ENCODE assay signal across 13 mouse cellular contexts in genomic region chr4:141334695-141335094, GRCm38 (mm10). TPM values are rescaled to one million over a fixed set of nuclear protein-coding genes. Genes with fewer than 3 reads are reported as not detected.
DNase-seq lines count a peak whose midpoint lies in the region; ATAC-seq and TF ChIP-seq lines count a peak whose summit lies in the region.
"Had no signal": no experiment of that assay in that cellular context is flagged by ENCODE, and none has a peak within 500 bp of the region (broad histone marks: within the 10 kb centered on the region; RNA-seq: fewer than 3 reads in every experiment).

No protein-coding gene starts in this region.

- no peak overlapping the region for H3K4me2 ChIP-seq in heart, embryonic 13.5 days
- H3K4me2 ChIP-seq in embryonic facial prominence, embryonic 12.5 days (replicated peaks), result no peak overlapping the region
- H3K4me2 ChIP-seq in hindbrain, embryonic 15.5 days, result no peak overlapping the region

- H3K9ac ChIP-seq in heart, embryonic 13.5 days, result peak overlapping the region; percentile 59; the same call in 1 of the 2 replicates
- H3K9ac ChIP-seq in heart, adult 2 months (ENCODE audit: low read depth, low read length), result no peak overlapping the region
- no peak overlapping the region for H3K9ac ChIP-seq in embryonic facial prominence, embryonic 12.5 days
- H3K9ac ChIP-seq in hindbrain, embryonic 15.5 days, result no peak overlapping the region

- H3K9me3 ChIP-seq in heart, embryonic 13.5 days, result no peaks in the 10 kb centered on the region
- no peaks in the 10 kb centered on the region for H3K9me3 ChIP-seq in embryonic facial prominence, embryonic 12.5 days
- H3K9me3 ChIP-seq in hindbrain, embryonic 15.5 days, result no peaks in the 10 kb centered on the region
- H3K9me3 ChIP-seq: megakaryocyte, embryonic 14.5 days had no signal

- peaks cover 41% of the 10 kb centered on the region for H3K4me1 ChIP-seq in heart, embryonic 13.5 days
- H3K4me1 ChIP-seq in heart, adult 2 months (ENCODE audit: control insufficient read depth, insufficient read depth, low read length), result no peaks in the 10 kb centered on the region
- peaks cover 40% of the 10 kb centered on the region for H3K4me1 ChIP-seq in embryonic facial prominence, embryonic 12.5 days
- peaks cover 26% of the 10 kb centered on the region for H3K4me1 ChIP-seq in hindbrain, embryonic 15.5 days (replicated peaks)

- no peak for TF ChIP-seq EP300 in heart, adult 2 months (IDR thresholded peaks at IDR 0.05; ENCODE audit: insufficient read depth, low read depth, low read length)

- 58% methylated on average over 5 of the region's 5 CpGs for WGBS in heart, embryonic 13.5 days
- 82% methylated on average over 5 of the region's 5 CpGs for WGBS in heart, adult 2 months
- 58% methylated on average over 5 of the region's 5 CpGs for WGBS in embryonic facial prominence, embryonic 12.5 days
- 45% methylated on average over 5 of the region's 5 CpGs for WGBS in hindbrain, embryonic 15.5 days

- H3K27ac ChIP-seq in heart, embryonic 13.5 days (replicated peaks), result peak overlapping the region; percentile 45; the same call in 1 of the 2 replicates
- H3K27ac ChIP-seq in heart, adult 2 months, result no peak overlapping the region
- peak overlapping the region; percentile 57; the same call in 1 of the 2 replicates for H3K27ac ChIP-seq in embryonic facial prominence, embryonic 12.5 days
- H3K27ac ChIP-seq in hindbrain, embryonic 15.5 days (replicated peaks), result peak overlapping the region; percentile 35; the same call in 1 of the 2 replicates
- H3K27ac ChIP-seq: left cerebral cortex, adult 2 months had no signal

- H3K27me3 ChIP-seq in heart, embryonic 13.5 days (replicated peaks), result no peaks in the 10 kb centered on the region
- H3K27me3 ChIP-seq in heart, adult 2 months (ENCODE audit: control insufficient read depth, insufficient read depth, low read length), result no peaks in the 10 kb centered on the region
- no peaks in the 10 kb centered on the region for H3K27me3 ChIP-seq in embryonic facial prominence, embryonic 12.5 days
- no peaks in the 10 kb centered on the region for H3K27me3 ChIP-seq in hindbrain, embryonic 15.5 days

- TF ChIP-seq CTCF in heart, adult 2 months (IDR thresholded peaks at IDR 0.05), result no peak

- H3K36me3 ChIP-seq in heart, embryonic 13.5 days, result no peaks in the 10 kb centered on the region
- no peaks in the 10 kb centered on the region for H3K36me3 ChIP-seq in heart, adult 2 months (ENCODE audit: control insufficient read depth, insufficient read depth, low read length)
- H3K36me3 ChIP-seq in embryonic facial prominence, embryonic 12.5 days, result no peaks in the 10 kb centered on the region
- no peaks in the 10 kb centered on the region for H3K36me3 ChIP-seq in hindbrain, embryonic 15.5 days

- no peak for DNase-seq in heart, adult 2 months
- peak; percentile 31 for DNase-seq in neural tube, embryonic 10.5 days (ENCODE audit: extremely low spot score, low spot score)
- no peak for DNase-seq in cerebellum, postnatal 25 days
- DNase-seq in right cerebral cortex, postnatal 10 days (ENCODE audit: low spot score in 2 of 2), result no peak
- DNase-seq: adrenal gland, postnatal 14 days; heart, postnatal 10 days had no signal

- intact Hi-C loops in heart, adult 2 months (cut with DNase I), result no loop called here

- no peak overlapping the region for H3K4me3 ChIP-seq in heart, embryonic 13.5 days
- H3K4me3 ChIP-seq in heart, adult 2 months, result no peak overlapping the region
- H3K4me3 ChIP-seq in embryonic facial prominence, embryonic 12.5 days, result no peak overlapping the region
- H3K4me3 ChIP-seq in hindbrain, embryonic 15.5 days, result no peak overlapping the region
- H3K4me3 ChIP-seq: left cerebral cortex, adult 2 months; megakaryocyte, embryonic 14.5 days had no signal

- TF ChIP-seq POLR2A in heart, adult 2 months (IDR thresholded peaks at IDR 0.05; ENCODE audit: insufficient read depth, low read depth, low read length), result no peak

- ATAC-seq in heart, embryonic 13.5 days (ENCODE audit: extremely low read depth, insufficient number of reproducible peaks, low FRiP score, low TSS enrichment), result no peak
- no peak for ATAC-seq in embryonic facial prominence, embryonic 12.5 days (ENCODE audit: insufficient number of reproducible peaks, insufficient read depth, low FRiP score, low TSS enrichment)
- no peak for ATAC-seq in hindbrain, embryonic 15.5 days (ENCODE audit: low FRiP score, low read depth)
- ATAC-seq in cerebellum, adult (ENCODE audit: insufficient number of reproducible peaks, low FRiP score, low TSS enrichment), result no peak

- H3K79me2 ChIP-seq in heart, adult 2 months (replicated peaks; ENCODE audit: control insufficient read depth, insufficient read depth, low read length), result no peaks in the 10 kb centered on the region

RNA-seq across cellular contexts. Expression of gene Fam131c, which starts 33.3 kb away (rescaled TPM):
- polyA plus RNA-seq in heart, embryonic 13.5 days (2015; fragmentation: Nextera tagmentation; extraction: Ambion mirVana), result 1.2 TPM in 2 replicates
- 1 to 10 TPM; 2.0 to 2.2 TPM for total RNA-seq in heart, adult 2 months (2021)
- polyA plus RNA-seq in heart, adult 2 months (2012; rRNA removed), result 0.29 and 2.9 TPM in 2 replicates
- polyA plus RNA-seq in embryonic facial prominence, embryonic 12.5 days (2016; fragmentation: Nextera tagmentation; extraction: Ambion mirVana), result 0.98 and 1.1 TPM in 2 replicates
- 42.1 and 42.5 TPM in 2 replicates for polyA plus RNA-seq in hindbrain, embryonic 15.5 days (2015; fragmentation: Nextera tagmentation; extraction: Ambion mirVana)
- total RNA-seq: CH12.LX had no signal

RNA-seq across cellular contexts. Expression of gene Epha2, which starts 33.7 kb away (rescaled TPM):
- polyA plus RNA-seq in heart, embryonic 13.5 days (2015; fragmentation: Nextera tagmentation; extraction: Ambion mirVana), result 4.0 and 4.3 TPM in 2 replicates
- 1 to 10 TPM; 5.5 to 7.7 TPM for total RNA-seq in heart, adult 2 months (2021)
- 7.0 and 8.7 TPM in 2 replicates for polyA plus RNA-seq in heart, adult 2 months (2012; rRNA removed)
- polyA plus RNA-seq in embryonic facial prominence, embryonic 12.5 days (2016; fragmentation: Nextera tagmentation; extraction: Ambion mirVana), result 3.4 and 3.5 TPM in 2 replicates
- polyA plus RNA-seq in hindbrain, embryonic 15.5 days (2015; fragmentation: Nextera tagmentation; extraction: Ambion mirVana), result 1.4 and 1.5 TPM in 2 replicates

Comparison
In these comparisons a context has a peak if more than half of its experiments do, and no peak if none do; other contexts are left out.
1. RNA of gene Fam131c, which starts 33.3 kb away (polyA plus RNA-seq): 42.1 to 42.5 TPM in hindbrain, embryonic 15.5 days; 0.29 to 2.9 TPM in heart, adult 2 months, 1.2 TPM in heart, embryonic 13.5 days and 0.98 to 1.1 TPM in embryonic facial prominence, embryonic 12.5 days; every median in the first group is over 10 times any median in the second.